ENCODE assay signal across 23 mouse cellular contexts in the genomic region with DNA sequence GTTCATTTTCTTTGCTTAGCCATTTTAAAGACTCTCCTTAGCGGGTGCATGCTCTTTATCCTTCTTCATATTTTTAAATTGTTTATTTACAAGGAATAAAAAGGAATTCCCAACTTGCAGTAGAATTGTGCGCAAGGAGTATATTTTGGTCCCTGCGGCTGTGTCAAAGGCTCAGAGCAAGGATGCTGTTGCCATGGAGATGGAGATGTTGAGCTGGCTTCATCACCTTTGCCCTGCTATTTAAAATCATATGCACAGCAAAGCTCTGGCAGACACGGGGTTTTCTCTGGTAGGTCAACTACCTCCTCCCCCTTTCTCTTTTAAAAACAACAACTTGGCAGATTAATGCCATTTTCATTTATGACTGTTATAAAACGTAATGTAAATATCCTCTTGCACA.
DNase-seq lines count a peak whose midpoint lies in the region; ATAC-seq and TF ChIP-seq lines count a peak whose summit lies in the region.
"Had no signal": no experiment of that assay in that cellular context is flagged by ENCODE, and none has a peak within 500 bp of the region (broad histone marks: within the 10 kb centered on the region; RNA-seq: fewer than 3 reads in every experiment).

No protein-coding gene starts in this region.

- peak; percentile 49 for DNase-seq in forebrain, embryonic 14.5 days (ENCODE audit: low spot score)
- DNase-seq in lung, embryonic 14.5 days = peak; percentile 3
- DNase-seq in lung, postnatal 10 days = no peak
- DNase-seq in brain, embryonic 14.5 days (ENCODE audit: low read depth) = peak; percentile 69
- DNase-seq: adrenal gland, postnatal 25 days; cerebellum, adult 11-12 months; gastrocnemius, postnatal 10 days; heart, postnatal 4 days; kidney, postnatal 10 days; liver, embryonic 13.5 days; lung, adult 2 months; lung, postnatal 36 days; right cerebral cortex, postnatal 14 days had no signal

- H3K9me3 ChIP-seq in forebrain, embryonic 14.5 days (replicated peaks; ENCODE audit: control insufficient read depth, low read length) = no peaks in the 10 kb centered on the region
- H3K9me3 ChIP-seq in forebrain, embryonic 15.5 days = no peaks in the 10 kb centered on the region
- H3K9me3 ChIP-seq in lung, embryonic 14.5 days (ENCODE audit: low read depth, low read length) = no peaks in the 10 kb centered on the region
- no peaks in the 10 kb centered on the region for H3K9me3 ChIP-seq in midbrain, embryonic 15.5 days
- H3K9me3 ChIP-seq: embryonic facial prominence, embryonic 10.5 days; heart, embryonic 10.5 days; liver, embryonic 13.5 days had no signal

- no peak overlapping the region for H3K27ac ChIP-seq in forebrain, embryonic 14.5 days (ENCODE audit: low read depth, low read length)
- H3K27ac ChIP-seq in forebrain, embryonic 15.5 days (replicated peaks) = no peak overlapping the region
- H3K27ac ChIP-seq in lung, embryonic 14.5 days (ENCODE audit: low read depth) = no peak overlapping the region
- H3K27ac ChIP-seq in midbrain, embryonic 15.5 days = no peak overlapping the region
- H3K27ac ChIP-seq: embryonic facial prominence, embryonic 10.5 days; heart, embryonic 10.5 days; left cerebral cortex, adult 2 months; liver, embryonic 13.5 days; stomach, postnatal 0 days had no signal

- ATAC-seq in forebrain, embryonic 14.5 days = no peak
- ATAC-seq in forebrain, embryonic 15.5 days (replicated peaks) = no peak
- no peak for ATAC-seq in lung, embryonic 14.5 days (ENCODE audit: insufficient read depth)
- ATAC-seq in midbrain, embryonic 15.5 days (replicated peaks) = 0 out of 2 replicates have a peak, but pooled peaks have one; percentile 62
- no peak for ATAC-seq in erythroblast, adult 5-6 weeks (replicated peaks; ENCODE audit: low FRiP score, poor library complexity, severe bottlenecking)
- ATAC-seq: CD4-positive, CD25-positive, alpha-beta regulatory T cell, adult 4 months; intestine, postnatal 0 days had no signal

- no peak for TF ChIP-seq CTCF in lung, embryonic 14.5 days (IDR thresholded peaks at IDR 0.05; ENCODE audit: low read depth)
- no peak for TF ChIP-seq CTCF in brain, embryonic 14.5 days (IDR thresholded peaks at IDR 0.05; ENCODE audit: borderline replicate concordance, extremely low read depth, insufficient read depth, insufficient read length)

- H3K36me3 ChIP-seq in forebrain, embryonic 14.5 days (ENCODE audit: control insufficient read depth, insufficient read depth, low read length) = no peaks in the 10 kb centered on the region
- H3K36me3 ChIP-seq in forebrain, embryonic 15.5 days = no peaks in the 10 kb centered on the region
- no peaks in the 10 kb centered on the region for H3K36me3 ChIP-seq in lung, embryonic 14.5 days (ENCODE audit: insufficient read depth)
- H3K36me3 ChIP-seq in midbrain, embryonic 15.5 days (replicated peaks) = no peaks in the 10 kb centered on the region
- H3K36me3 ChIP-seq: embryonic facial prominence, embryonic 10.5 days; heart, embryonic 10.5 days; liver, embryonic 13.5 days had no signal

- no peak overlapping the region for H3K4me3 ChIP-seq in forebrain, embryonic 14.5 days (ENCODE audit: low read depth, low read length)
- H3K4me3 ChIP-seq in forebrain, embryonic 15.5 days = no peak overlapping the region
- no peak overlapping the region for H3K4me3 ChIP-seq in lung, embryonic 14.5 days (ENCODE audit: low read depth, low read length)
- H3K4me3 ChIP-seq in midbrain, embryonic 15.5 days = no peak overlapping the region
- H3K4me3 ChIP-seq: embryonic facial prominence, embryonic 10.5 days; heart, embryonic 10.5 days; left cerebral cortex, adult 2 months; liver, embryonic 13.5 days; megakaryocyte, embryonic 14.5 days had no signal

- no peaks in the 10 kb centered on the region for H3K27me3 ChIP-seq in forebrain, embryonic 14.5 days (replicated peaks; ENCODE audit: control insufficient read depth, insufficient read depth, low read length)
- no peaks in the 10 kb centered on the region for H3K27me3 ChIP-seq in forebrain, embryonic 15.5 days
- H3K27me3 ChIP-seq in lung, embryonic 14.5 days (ENCODE audit: insufficient read depth, low read length) = no peaks in the 10 kb centered on the region
- peaks cover 7% of the 10 kb centered on the region; the same call in 1 of the 2 replicates for H3K27me3 ChIP-seq in midbrain, embryonic 15.5 days (replicated peaks)
- H3K27me3 ChIP-seq: liver, embryonic 13.5 days; megakaryocyte, embryonic 14.5 days had no signal

- no peak overlapping the region for H3K9ac ChIP-seq in forebrain, embryonic 14.5 days (ENCODE audit: low read length)
- no peak overlapping the region for H3K9ac ChIP-seq in forebrain, embryonic 15.5 days (replicated peaks)
- no peak overlapping the region for H3K9ac ChIP-seq in lung, embryonic 14.5 days
- no peak overlapping the region for H3K9ac ChIP-seq in midbrain, embryonic 15.5 days
- H3K9ac ChIP-seq: liver, embryonic 13.5 days had no signal

- no peak overlapping the region for H3K4me2 ChIP-seq in forebrain, embryonic 14.5 days (ENCODE audit: low read length)
- no peak overlapping the region for H3K4me2 ChIP-seq in forebrain, embryonic 15.5 days (replicated peaks)
- no peak overlapping the region for H3K4me2 ChIP-seq in lung, embryonic 14.5 days
- no peak overlapping the region for H3K4me2 ChIP-seq in midbrain, embryonic 15.5 days
- H3K4me2 ChIP-seq: liver, embryonic 13.5 days had no signal

- no peaks in the 10 kb centered on the region for H3K4me1 ChIP-seq in forebrain, embryonic 14.5 days (ENCODE audit: control insufficient read depth, insufficient read depth, low read length)
- H3K4me1 ChIP-seq in forebrain, embryonic 15.5 days = no peaks in the 10 kb centered on the region
- no peaks in the 10 kb centered on the region for H3K4me1 ChIP-seq in lung, embryonic 14.5 days (ENCODE audit: insufficient read depth)
- H3K4me1 ChIP-seq in midbrain, embryonic 15.5 days = no peaks in the 10 kb centered on the region
- H3K4me1 ChIP-seq: embryonic facial prominence, embryonic 10.5 days; heart, embryonic 10.5 days; liver, embryonic 13.5 days; megakaryocyte, embryonic 14.5 days had no signal

- WGBS in forebrain, embryonic 14.5 days = 49% methylated on average over 5 of the region's 5 CpGs
- WGBS in forebrain, embryonic 15.5 days = 39% methylated on average over 5 of the region's 5 CpGs
- WGBS in lung, embryonic 14.5 days = 57% methylated on average over 5 of the region's 5 CpGs
- 46% methylated on average over 5 of the region's 5 CpGs for WGBS in midbrain, embryonic 15.5 days

- no peak for TF ChIP-seq POLR2A in brain, embryonic 14.5 days (IDR thresholded peaks at IDR 0.05; ENCODE audit: borderline replicate concordance, extremely low read depth, insufficient read depth, insufficient read length, poor library complexity, severe bottlenecking)
